Mouse (Mus musculus) cerebellum, adult 9-11 months (tissue): Measurements from ENCODE around the gene Pigq.
A peak's percentile ranks its signal among the peaks of the same experiment; 100 is the strongest.

Experiments
- DNase-seq: peaks from one replicate; pipeline ENCODE4 v3.0.0; 2022

The Pigq gene

GRCm38 (mm10) chr17:25880913-25881641, 63.7 kb downstream of the Pigq start:
- peak; percentile 53 for DNase-seq

GRCm38 (mm10) chr17:25880196-25880910, 64.4 kb downstream of the Pigq start, which contains the start of gene Wfikkn1:
TSS of gene Wfikkn1 (minus strand) at chr17:25880858.
- peak; percentile 62 for DNase-seq

- DNase-seq, result peak; percentile 63
Observed at GRCm38 (mm10) chr17:25879750-25880149, 65.0 kb downstream of the Pigq start.

GRCm38 (mm10) chr17:25879261-25879660, 65.5 kb downstream of the Pigq start:
- DNase-seq, result peak; percentile 53

- no peak for DNase-seq
Observed at GRCm38 (mm10) chr17:25878611-25879180, 66.0 kb downstream of the Pigq start.

GRCm38 (mm10) chr17:25877741-25878610, 66.8 kb downstream of the Pigq start:
- peak; percentile 69 for DNase-seq

- DNase-seq, result no peak
Observed at GRCm38 (mm10) chr17:25877025-25877424, 67.7 kb downstream of the Pigq start.
